Mouse (Mus musculus): ENCODE data around the gene Adtrp.

Gene Adtrp

GRCm38 (mm10) chr13:41827581-41827980 lies 19.9 kb downstream of the Adtrp start:
- no peak for DNase-seq

- peak in 1 of 2 experiments; percentile 13 for DNase-seq
Measured at GRCm38 (mm10) chr13:41825379-41825966, 22.0 kb downstream of the Adtrp start.

- no peak for DNase-seq
Measured at GRCm38 (mm10) chr13:41823077-41823476, 24.4 kb downstream of the Adtrp start.

- DNase-seq: no peak
Measured at GRCm38 (mm10) chr13:41822617-41823016, 24.9 kb downstream of the Adtrp start.

GRCm38 (mm10) chr13:41822091-41822490 lies 25.4 kb downstream of the Adtrp start:
- no peak for DNase-seq

GRCm38 (mm10) chr13:41820947-41821346 lies 26.5 kb downstream of the Adtrp start:
- DNase-seq: no peak

GRCm38 (mm10) chr13:41819918-41820317 lies 27.6 kb downstream of the Adtrp start:
- DNase-seq: no peak

GRCm38 (mm10) chr13:41819484-41819883 lies 28.0 kb downstream of the Adtrp start:
- peak; percentile 27 to 30 for DNase-seq

GRCm38 (mm10) chr13:41817583-41817982 lies 29.9 kb downstream of the Adtrp start:
- no peak for DNase-seq

- DNase-seq: no peak
Measured at GRCm38 (mm10) chr13:41816643-41817042, 30.8 kb downstream of the Adtrp start.

GRCm38 (mm10) chr13:41810776-41811175 lies 36.7 kb downstream of the Adtrp start:
- no peak for DNase-seq

GRCm38 (mm10) chr13:41807815-41808214 lies 39.7 kb downstream of the Adtrp start:
- DNase-seq: no peak

- no peak for DNase-seq
Measured at GRCm38 (mm10) chr13:41807300-41807699, 40.2 kb downstream of the Adtrp start.

GRCm38 (mm10) chr13:41805138-41805820 lies 42.2 kb downstream of the Adtrp start:
- no peak for DNase-seq

- DNase-seq: no peak
Measured at GRCm38 (mm10) chr13:41803656-41804265, 43.7 kb downstream of the Adtrp start.

GRCm38 (mm10) chr13:41801177-41801636 lies 46.3 kb downstream of the Adtrp start:
- no peak for DNase-seq

- no peak for DNase-seq
Measured at GRCm38 (mm10) chr13:41792849-41793248, 54.6 kb downstream of the Adtrp start.

- DNase-seq: no peak
Measured at GRCm38 (mm10) chr13:41787863-41788536, 59.5 kb downstream of the Adtrp start.

- DNase-seq: no peak
Measured at GRCm38 (mm10) chr13:41786640-41787039, 60.8 kb downstream of the Adtrp start.

GRCm38 (mm10) chr13:41784889-41785701 lies 62.4 kb downstream of the Adtrp start:
- DNase-seq: no peak

GRCm38 (mm10) chr13:41780296-41780695 lies 67.2 kb downstream of the Adtrp start:
- DNase-seq: no peak

GRCm38 (mm10) chr13:41779603-41780180 lies 67.8 kb downstream of the Adtrp start:
- no peak for DNase-seq

Measured in lung, postnatal 4 days (tissue).